Mouse (Mus musculus): ENCODE data around the gene Dynlrb1.
A peak's percentile ranks its signal among the peaks of the same experiment; 100 is the strongest.

Dynlrb1 gene

GRCm38 (mm10) chr2:155236362-155236992, at the start of gene Dynlrb1:
Dynlrb1 (plus strand) TSS chr2:155236533.
- peak; percentile 97 to 100 for DNase-seq (ENCODE audit: low spot score in 2 of 2)

- DNase-seq (ENCODE audit: low spot score in 2 of 2): no peak
Observed at GRCm38 (mm10) chr2:155207419-155207818, 28.9 kb upstream of the Dynlrb1 start.

GRCm38 (mm10) chr2:155223145-155223544, 13.2 kb upstream of the Dynlrb1 start:
- no peak for DNase-seq (ENCODE audit: low spot score in 2 of 2)

GRCm38 (mm10) chr2:155224721-155225120, 11.6 kb upstream of the Dynlrb1 start:
- DNase-seq (ENCODE audit: low spot score in 2 of 2): peak in 1 of 2 experiments; percentile 18

GRCm38 (mm10) chr2:155235746-155236361, 479 bp upstream of the Dynlrb1 start:
- DNase-seq (ENCODE audit: low spot score in 2 of 2): no peak

- peak in 1 of 2 experiments; percentile 7 for DNase-seq (ENCODE audit: low spot score in 2 of 2)
Observed at GRCm38 (mm10) chr2:155237276-155237675, 943 bp downstream of the Dynlrb1 start.

GRCm38 (mm10) chr2:155240915-155241314, 4.6 kb downstream of the Dynlrb1 start:
- DNase-seq (ENCODE audit: low spot score in 2 of 2): peak; percentile 15 to 33

GRCm38 (mm10) chr2:155242296-155242855, 6.0 kb downstream of the Dynlrb1 start:
- peak; percentile 30 to 35 for DNase-seq (ENCODE audit: low spot score in 2 of 2)

- DNase-seq (ENCODE audit: low spot score in 2 of 2): no peak
Observed at GRCm38 (mm10) chr2:155246231-155246630, 9.9 kb downstream of the Dynlrb1 start.

- no peak for DNase-seq (ENCODE audit: low spot score in 2 of 2)
Observed at GRCm38 (mm10) chr2:155248206-155248605, 11.9 kb downstream of the Dynlrb1 start.

GRCm38 (mm10) chr2:155248718-155249117, 12.4 kb downstream of the Dynlrb1 start:
- DNase-seq (ENCODE audit: low spot score in 2 of 2): no peak

- no peak for DNase-seq (ENCODE audit: low spot score in 2 of 2)
Observed at GRCm38 (mm10) chr2:155249588-155249987, 13.3 kb downstream of the Dynlrb1 start.

- no peak for DNase-seq (ENCODE audit: low spot score in 2 of 2)
Observed at GRCm38 (mm10) chr2:155265526-155265925, 29.2 kb downstream of the Dynlrb1 start.

GRCm38 (mm10) chr2:155266896-155267295, 30.6 kb downstream of the Dynlrb1 start:
- no peak for DNase-seq (ENCODE audit: low spot score in 2 of 2)

- DNase-seq (ENCODE audit: low spot score in 2 of 2): no peak
Observed at GRCm38 (mm10) chr2:155271957-155272356, 35.6 kb downstream of the Dynlrb1 start.

- DNase-seq (ENCODE audit: low spot score in 2 of 2): no peak
Observed at GRCm38 (mm10) chr2:155272396-155273170, 36.2 kb downstream of the Dynlrb1 start.

- no peak for DNase-seq (ENCODE audit: low spot score in 2 of 2)
Observed at GRCm38 (mm10) chr2:155273603-155274002, 37.3 kb downstream of the Dynlrb1 start.

- peak; percentile 91 to 92 for DNase-seq (ENCODE audit: low spot score in 2 of 2)
Observed at GRCm38 (mm10) chr2:155276195-155276594, 39.9 kb downstream of the Dynlrb1 start, which contains the start of gene Map1lc3a. Map1lc3a (plus strand) TSS chr2:155276297.

- DNase-seq (ENCODE audit: low spot score in 2 of 2): peak; percentile 62 to 76
Observed at GRCm38 (mm10) chr2:155276621-155277175, 40.4 kb downstream of the Dynlrb1 start.

GRCm38 (mm10) chr2:155277721-155278120, 41.4 kb downstream of the Dynlrb1 start:
- DNase-seq (ENCODE audit: low spot score in 2 of 2): no peak

- no peak for DNase-seq (ENCODE audit: low spot score in 2 of 2)
Observed at GRCm38 (mm10) chr2:155278361-155278760, 42.0 kb downstream of the Dynlrb1 start.

- no peak for DNase-seq (ENCODE audit: low spot score in 2 of 2)
Observed at GRCm38 (mm10) chr2:155279163-155279562, 42.8 kb downstream of the Dynlrb1 start.

All from urinary bladder, adult 18-20 months (tissue).